Mouse (Mus musculus) midbrain, embryonic 13.5 days (tissue): ENCODE results near the gene Kcnk16. TPM values are rescaled to one million over a fixed set of nuclear protein-coding genes. Genes with fewer than 3 reads are reported as not detected.

Experiments
- ATAC-seq: fragments of 200-750 bp; cut with Nextera tagmentation; 2 replicates; pipeline ENCODE4 v1.8.0; 2017; ENCODE audit warnings: mild to moderate bottlenecking, moderate TSS enrichment, moderate library complexity
- H3K27ac ChIP-seq: fragments of 300-500 bp; sonication (generic); 2 replicates; pipeline ENCODE4 v1.5.1; 2015; ENCODE audit warnings: inconsistent platforms, mild to moderate bottlenecking, moderate library complexity
- H3K27me3 ChIP-seq: fragments of 300-500 bp; sonication (generic); 2 replicates; pipeline ENCODE4 v1.6.1; 2015; ENCODE audit warnings: mild to moderate bottlenecking, inconsistent platforms
- H3K36me3 ChIP-seq: fragments of 300-500 bp; sonication (generic); 2 replicates; pipeline ENCODE4 v1.6.1; 2015; ENCODE audit warnings: mild to moderate bottlenecking, inconsistent platforms
- H3K4me1 ChIP-seq: fragments of 300-500 bp; sonication (generic); replicated peaks from 2 replicates; pipeline ENCODE4 v1.6.1; 2015; ENCODE audit warnings: inconsistent platforms
- H3K4me2 ChIP-seq: fragments of 300-500 bp; sonication (generic); replicated peaks from 2 replicates; pipeline ENCODE4 v1.6.1; 2015; ENCODE audit warnings: moderate library complexity, mild to moderate bottlenecking, inconsistent platforms
- H3K4me3 ChIP-seq: fragments of 300-500 bp; sonication (generic); replicated peaks from 2 replicates; pipeline ENCODE4 v1.5.1; 2015; ENCODE audit warnings: mild to moderate bottlenecking, inconsistent platforms
- H3K9ac ChIP-seq: fragments of 300-500 bp; sonication (generic); replicated peaks from 2 replicates; pipeline ENCODE4 v1.6.1; 2015; ENCODE audit warnings: mild to moderate bottlenecking, inconsistent platforms
- H3K9me3 ChIP-seq: fragments of 300-500 bp; sonication (generic); 2 replicates; pipeline ENCODE4 v1.6.1; 2016; ENCODE audit warnings: mild to moderate bottlenecking, inconsistent platforms
- WGBS: fragments of 180-500 bp; shearing (Covaris S2); methylation state at CpG from one replicate; pipeline ENCODE4 v1.1.7; 2015; 5-methylcytosine and 5-hydroxymethylcytosine counted together
- polyA plus RNA-seq: library from polyadenylated mRNA; unstranded; fragments of >200 nt; fragmentation: Nextera tagmentation; extraction: Ambion mirVana; gene quantifications from 2 replicates; pipeline ENCODE4 v1.2.1, GENCODE M21; 2015

Kcnk16 gene
- polyA plus RNA-seq, 1 experiment from 2014 or later: 0.07 TPM

DNA sequence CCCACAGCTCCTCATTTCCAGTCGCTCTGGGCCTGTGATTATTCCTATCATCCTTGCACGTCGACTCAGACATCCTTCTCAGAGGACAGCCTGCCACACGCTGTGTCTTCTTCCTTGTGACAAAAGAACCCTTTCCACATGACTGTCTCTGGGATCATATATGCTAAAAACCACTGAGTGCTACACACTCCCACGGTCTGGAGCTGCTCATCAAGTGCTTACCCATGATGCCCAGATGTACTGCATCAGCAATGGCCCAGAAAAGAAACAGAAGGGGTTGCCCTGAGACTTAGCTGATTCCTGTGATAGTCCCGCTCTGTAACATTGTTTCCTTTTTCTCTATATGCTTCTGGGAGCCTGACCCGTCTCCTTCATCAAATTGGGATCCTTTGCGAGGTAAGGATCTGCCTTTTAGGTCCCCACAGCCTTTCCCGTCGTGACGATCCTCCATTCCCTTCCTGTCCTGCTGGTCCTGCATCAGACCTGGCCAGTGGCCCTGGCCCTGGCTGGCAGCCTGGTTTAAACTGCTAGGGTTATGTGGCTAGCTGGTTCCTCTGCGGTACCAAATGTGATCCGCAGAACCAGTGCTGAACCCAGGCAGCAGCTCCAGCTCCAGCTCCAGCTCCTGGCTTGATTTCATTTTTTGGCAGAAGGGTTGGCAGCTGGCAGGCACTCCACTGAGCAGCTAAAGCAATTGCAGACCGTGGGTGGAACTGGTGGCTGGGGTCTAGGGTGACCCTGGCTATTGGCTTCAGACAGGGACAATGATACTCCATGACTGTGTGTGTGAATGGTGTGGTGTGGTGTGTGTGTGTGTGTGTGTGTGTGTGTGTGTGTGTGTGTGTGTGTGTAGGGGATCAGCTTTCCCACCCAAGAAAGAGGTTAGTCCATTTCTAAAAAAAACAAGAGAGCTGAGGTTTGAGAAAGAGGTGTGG lies 18.5 kb downstream of the Kcnk16 start:
- WGBS: 52% methylated on average over 14 of the region's 14 CpGs
- Histone ChIP-seq H3K4me3 (no peak overlapping the region), H3K4me2 (no peak overlapping the region), H3K36me3 (no peaks in the 10 kb centered on the region), H3K4me1 (peaks cover 3% of the 10 kb centered on the region; the same call in 1 of the 2 replicates), H3K9me3 (no peaks in the 10 kb centered on the region), H3K27me3 (no peaks in the 10 kb centered on the region), H3K9ac (no peak overlapping the region), H3K27ac (no peak overlapping the region)
- 0 out of 2 replicates have a peak, but pooled peaks have one; percentile 27 for ATAC-seq

DNA sequence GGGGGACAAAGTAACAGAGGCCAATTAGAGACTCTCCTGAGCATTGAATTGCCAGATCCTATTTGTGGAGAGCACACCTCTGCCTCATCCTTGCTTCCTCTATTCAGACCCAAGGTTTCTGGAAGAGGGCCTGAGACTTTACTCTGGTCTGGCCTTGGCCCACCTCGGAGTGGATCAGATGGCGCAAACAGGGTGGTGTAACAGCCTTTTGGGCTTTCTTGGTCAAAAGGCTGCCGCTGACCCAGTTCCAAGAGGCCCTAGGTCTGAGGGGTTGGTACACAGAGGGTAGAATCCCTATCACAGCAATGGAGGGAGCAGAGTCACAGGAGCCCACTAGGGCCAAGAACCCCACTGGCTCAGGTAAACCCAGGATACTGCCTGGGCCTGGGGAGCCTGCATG lies 21.0 kb downstream of the Kcnk16 start:
- Histone ChIP-seq H3K4me3 (no peak overlapping the region), H3K9me3 (no peaks in the 10 kb centered on the region), H3K4me2 (no peak overlapping the region), H3K4me1 (peaks cover 3% of the 10 kb centered on the region; the same call in 1 of the 2 replicates), H3K27me3 (no peaks in the 10 kb centered on the region), H3K27ac (no peak overlapping the region), H3K9ac (no peak overlapping the region), H3K36me3 (no peaks in the 10 kb centered on the region)
- ATAC-seq: no peak
- WGBS: 95% methylated on average over 3 of the region's 3 CpGs

DNA sequence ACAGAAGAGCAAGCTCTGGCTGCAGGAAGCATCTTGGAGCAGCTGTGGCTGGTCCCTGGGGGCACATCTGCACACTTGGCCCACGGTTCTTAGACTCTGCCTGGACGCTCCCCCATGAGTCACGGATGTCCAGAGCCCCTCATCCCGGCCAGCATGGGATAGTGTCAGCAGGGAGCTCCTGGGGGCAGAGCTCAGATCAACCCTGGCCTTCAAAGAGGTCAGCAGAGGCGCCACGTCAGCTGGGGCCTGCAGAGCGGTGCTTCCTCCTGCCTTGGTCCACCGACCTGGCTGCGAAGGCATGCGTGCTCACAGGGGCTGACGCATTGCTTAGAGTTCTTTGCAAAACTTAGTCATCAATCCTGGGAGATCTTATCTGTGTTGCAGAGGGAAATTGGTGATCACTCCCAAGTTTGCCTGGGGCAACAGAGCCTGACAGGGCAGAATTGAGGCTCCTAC lies 22.2 kb downstream of the Kcnk16 start:
- Histone ChIP-seq H3K9me3 (no peaks in the 10 kb centered on the region), H3K4me2 (no peak overlapping the region)
- ATAC-seq: no peak

DNA sequence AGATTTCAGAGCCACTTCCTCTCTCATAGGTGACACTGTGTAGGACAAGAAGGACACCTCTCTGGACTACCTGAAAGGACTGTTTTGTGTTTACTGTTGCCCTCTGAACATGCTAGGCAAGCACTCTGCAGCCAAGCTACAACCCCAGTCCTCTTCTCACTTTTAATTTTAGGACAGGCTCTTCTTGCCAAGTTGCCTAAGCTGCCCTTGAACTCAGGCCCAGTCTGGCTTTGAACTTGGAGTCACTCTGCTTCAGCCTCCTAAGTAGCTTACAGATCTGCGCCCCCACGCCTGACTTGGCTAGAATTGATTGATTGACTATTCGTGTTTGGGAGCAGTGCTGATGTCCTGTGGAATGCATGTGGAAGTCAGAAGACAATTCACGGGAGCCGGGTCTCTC lies 23.1 kb downstream of the Kcnk16 start:
- WGBS: 90% methylated on average over 5 of the region's 5 CpGs
- no peak overlapping the region for H3K4me2 ChIP-seq
- peaks cover 3% of the 10 kb centered on the region; the same call in 1 of the 2 replicates for H3K4me1 ChIP-seq
- H3K27me3 ChIP-seq: no peaks in the 10 kb centered on the region
- H3K36me3 ChIP-seq: no peaks in the 10 kb centered on the region
- H3K9me3 ChIP-seq: no peaks in the 10 kb centered on the region
- no peak overlapping the region for H3K9ac ChIP-seq
- H3K27ac ChIP-seq: no peak overlapping the region
- H3K4me3 ChIP-seq: no peak overlapping the region
- ATAC-seq: no peak

More for the DNA sequence above, 22.2 kb downstream of the Kcnk16 start:
- Histone ChIP-seq H3K36me3 (no peaks in the 10 kb centered on the region), H3K27ac (no peak overlapping the region), H3K4me1 (peaks cover 3% of the 10 kb centered on the region; the same call in 1 of the 2 replicates), H3K27me3 (no peaks in the 10 kb centered on the region), H3K9ac (no peak overlapping the region), H3K4me3 (no peak overlapping the region)
- 72% methylated on average over 11 of the region's 11 CpGs for WGBS

DNA sequence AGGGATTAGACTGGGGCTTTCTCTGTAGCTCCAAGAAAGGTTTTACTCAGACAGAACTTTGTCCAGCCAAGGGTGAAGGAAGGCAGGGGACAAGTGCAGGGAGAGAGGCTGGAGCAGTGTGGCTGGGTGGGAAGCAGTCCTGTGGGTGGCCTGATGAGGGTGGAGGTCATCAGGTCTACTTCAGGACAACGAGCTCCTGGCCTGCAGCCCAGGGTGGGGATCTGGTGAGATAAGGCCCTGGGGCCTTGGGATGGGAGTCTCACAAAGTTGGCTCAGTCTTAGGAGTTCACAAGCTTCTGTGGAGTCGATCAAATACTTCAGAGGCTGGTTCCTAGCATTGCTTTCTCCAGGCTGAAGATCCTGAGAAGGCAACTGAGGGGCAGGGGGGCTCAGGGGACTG lies 23.7 kb downstream of the Kcnk16 start:
- WGBS: 62% methylated on average over 2 of the region's 2 CpGs

DNA sequence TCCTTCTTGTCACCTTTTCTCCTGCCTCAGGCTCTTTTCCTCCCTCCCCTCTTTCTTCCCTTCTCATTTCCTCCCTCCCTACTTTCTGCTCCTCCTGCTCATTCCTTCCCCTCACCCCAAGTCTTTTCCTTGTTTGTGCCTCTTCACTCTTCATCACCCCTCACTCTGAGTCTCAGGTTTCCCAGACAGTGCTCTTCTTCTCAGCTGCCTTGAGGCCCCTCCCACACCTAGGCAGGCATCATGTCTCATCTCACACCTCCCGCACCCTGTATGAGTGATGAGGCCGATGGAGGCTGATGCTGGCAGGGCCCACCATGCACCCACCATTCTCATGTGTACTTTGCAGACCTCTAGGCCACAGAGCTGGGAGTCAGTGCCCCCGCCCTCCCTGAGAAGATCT lies 25.8 kb downstream of the Kcnk16 start:
- Histone ChIP-seq H3K4me3 (no peak overlapping the region), H3K9me3 (no peaks in the 10 kb centered on the region), H3K4me2 (no peak overlapping the region), H3K36me3 (no peaks in the 10 kb centered on the region), H3K27ac (no peak overlapping the region), H3K4me1 (no peaks in the 10 kb centered on the region), H3K9ac (no peak overlapping the region), H3K27me3 (no peaks in the 10 kb centered on the region)
- no peak for ATAC-seq
- WGBS: 81% methylated on average over 3 of the region's 3 CpGs

More for the DNA sequence above, 23.7 kb downstream of the Kcnk16 start:
- no peaks in the 10 kb centered on the region for H3K9me3 ChIP-seq
- no peak for ATAC-seq
- no peak overlapping the region for H3K4me2 ChIP-seq
- no peak overlapping the region for H3K27ac ChIP-seq
- H3K4me3 ChIP-seq: no peak overlapping the region
- H3K27me3 ChIP-seq: no peaks in the 10 kb centered on the region
- H3K36me3 ChIP-seq: no peaks in the 10 kb centered on the region
- H3K9ac ChIP-seq: no peak overlapping the region
- no peaks in the 10 kb centered on the region; the same call in 1 of the 2 replicates for H3K4me1 ChIP-seq

DNA sequence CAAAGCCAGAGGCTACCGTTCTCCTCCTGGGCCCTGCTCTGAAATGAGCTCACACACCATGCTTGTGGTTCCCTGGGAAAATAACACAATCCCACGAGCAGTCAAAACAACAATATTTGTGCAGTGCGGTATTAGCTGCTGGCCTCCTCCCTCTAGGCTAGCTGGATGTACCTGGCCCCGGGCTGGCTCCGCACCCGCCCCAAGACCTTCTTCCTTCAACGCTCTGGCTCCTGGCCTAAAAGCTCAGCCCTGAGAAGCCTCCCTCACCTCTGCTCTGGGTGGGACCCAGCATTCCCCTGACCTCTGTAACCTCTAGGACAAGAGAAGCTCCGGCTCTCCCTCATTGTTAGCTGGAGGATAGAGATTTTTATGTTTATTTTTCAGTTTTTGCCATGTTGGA lies 26.5 kb downstream of the Kcnk16 start:
- Histone ChIP-seq H3K9ac (no peak overlapping the region), H3K27me3 (no peaks in the 10 kb centered on the region), H3K9me3 (no peaks in the 10 kb centered on the region), H3K4me3 (no peak overlapping the region), H3K4me1 (no peaks in the 10 kb centered on the region), H3K4me2 (no peak overlapping the region), H3K27ac (no peak overlapping the region), H3K36me3 (no peaks in the 10 kb centered on the region)
- no peak for ATAC-seq
- WGBS: 84% methylated on average over 8 of the region's 8 CpGs

DNA sequence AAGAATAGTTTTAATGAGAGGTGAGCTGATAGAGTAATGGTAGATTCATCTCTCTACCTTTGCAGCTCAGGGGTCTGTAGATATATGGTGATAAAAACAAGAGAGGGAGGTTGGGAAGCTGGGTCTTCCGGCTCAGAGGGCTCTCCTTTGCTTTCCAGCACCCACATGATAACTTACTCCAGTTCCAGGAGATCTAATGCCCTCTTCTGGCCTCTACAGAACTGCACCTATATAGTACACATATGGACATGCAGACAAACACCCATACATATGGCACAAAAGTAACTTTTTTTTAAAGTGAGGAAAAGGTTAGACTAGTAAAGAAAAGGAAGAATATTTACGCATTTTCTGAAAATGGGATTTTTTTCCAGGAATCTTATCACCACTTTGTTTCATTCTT lies 34.6 kb downstream of the Kcnk16 start:
- Histone ChIP-seq H3K27ac (no peak overlapping the region), H3K9me3 (peaks cover 6% of the 10 kb centered on the region; the same call in 1 of the 2 replicates), H3K27me3 (no peaks in the 10 kb centered on the region), H3K4me1 (no peaks in the 10 kb centered on the region), H3K4me2 (no peak overlapping the region), H3K4me3 (no peak overlapping the region), H3K36me3 (no peaks in the 10 kb centered on the region), H3K9ac (no peak overlapping the region)
- no peak for ATAC-seq
- WGBS: 86% methylated on average over 2 of the region's 2 CpGs

DNA sequence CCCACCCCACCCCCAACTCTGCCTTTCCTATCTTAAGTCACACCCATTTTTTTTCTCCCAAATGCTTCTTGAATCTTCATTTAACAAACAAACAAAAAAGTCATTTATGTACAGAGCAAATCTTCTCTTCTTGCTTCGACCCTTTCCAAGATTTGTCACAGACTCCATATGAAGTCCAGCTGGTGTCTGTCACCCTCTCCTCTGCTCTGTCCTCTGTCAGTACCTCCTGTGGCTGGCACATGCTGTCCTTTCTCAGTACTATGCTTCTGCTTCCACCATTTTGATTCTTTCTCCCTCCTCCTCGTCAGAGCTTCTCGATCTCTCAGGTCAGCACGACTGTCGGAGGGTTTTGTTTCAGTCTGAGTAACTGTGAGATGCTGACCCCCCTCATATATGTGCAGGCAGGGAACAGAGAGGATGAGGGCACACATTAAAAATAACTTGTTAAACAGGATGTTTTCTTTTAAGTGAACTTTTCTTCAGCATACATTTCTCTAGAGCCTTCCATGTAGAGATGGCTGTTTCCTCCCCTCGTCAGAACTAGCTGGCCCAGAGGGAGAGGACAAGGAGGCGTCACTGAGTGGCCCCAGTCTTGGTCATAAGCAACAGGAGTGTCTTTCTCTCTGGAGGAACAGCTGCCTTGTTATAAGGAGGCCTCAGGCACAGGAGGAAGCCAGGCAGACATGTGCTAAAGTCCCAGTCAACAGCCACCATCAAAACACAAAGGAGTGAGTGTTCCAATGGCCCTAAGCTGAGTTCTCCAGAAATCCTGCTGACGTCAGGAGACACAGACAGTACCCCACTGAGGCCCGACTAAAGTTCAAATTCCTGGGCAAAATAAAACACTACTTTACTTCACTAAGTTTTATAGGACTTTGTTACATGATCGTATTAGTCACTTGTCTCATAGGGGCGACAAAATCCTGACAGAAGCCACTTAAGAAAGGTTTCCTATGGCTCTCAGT lies 35.7 kb downstream of the Kcnk16 start:
- no peaks in the 10 kb centered on the region for H3K4me1 ChIP-seq
- no peaks in the 10 kb centered on the region for H3K27me3 ChIP-seq
- H3K9me3 ChIP-seq: peaks cover 6% of the 10 kb centered on the region; the same call in 1 of the 2 replicates
- no peaks in the 10 kb centered on the region for H3K36me3 ChIP-seq
- no peak for ATAC-seq
- H3K4me2 ChIP-seq: no peak overlapping the region
- no peak overlapping the region for H3K4me3 ChIP-seq
- H3K27ac ChIP-seq: no peak overlapping the region
- 83% methylated on average over 11 of the region's 11 CpGs for WGBS
- H3K9ac ChIP-seq: no peak overlapping the region

DNA sequence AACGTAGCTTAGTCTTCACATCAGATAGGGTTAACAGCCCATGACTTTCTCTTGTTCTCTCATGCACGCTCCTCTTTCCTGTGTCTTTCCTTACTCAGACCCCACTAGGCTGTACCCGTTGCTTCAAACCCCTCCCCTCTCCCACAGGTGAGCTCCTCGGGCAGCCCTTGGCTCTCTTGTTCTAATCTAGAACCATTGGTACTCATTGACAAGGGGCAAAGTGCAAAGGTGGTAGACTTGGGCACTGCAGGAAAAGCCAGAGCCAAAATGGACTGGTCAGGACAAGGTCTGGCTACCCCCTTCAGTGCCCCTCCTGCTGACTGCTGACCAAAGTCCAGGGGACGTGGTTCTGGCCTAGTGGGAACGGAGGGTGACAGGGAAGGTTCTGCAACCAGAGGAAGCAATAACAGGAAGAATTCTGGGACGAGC lies 38.9 kb downstream of the Kcnk16 start:
- Histone ChIP-seq H3K27ac (no peak overlapping the region), H3K4me3 (no peak overlapping the region), H3K36me3 (no peaks in the 10 kb centered on the region), H3K4me2 (no peak overlapping the region), H3K4me1 (peaks cover 17% of the 10 kb centered on the region), H3K27me3 (no peaks in the 10 kb centered on the region), H3K9ac (no peak overlapping the region), H3K9me3 (peaks cover 6% of the 10 kb centered on the region; the same call in 1 of the 2 replicates)
- ATAC-seq: no peak
- 86% methylated on average over 7 of the region's 7 CpGs for WGBS

DNA sequence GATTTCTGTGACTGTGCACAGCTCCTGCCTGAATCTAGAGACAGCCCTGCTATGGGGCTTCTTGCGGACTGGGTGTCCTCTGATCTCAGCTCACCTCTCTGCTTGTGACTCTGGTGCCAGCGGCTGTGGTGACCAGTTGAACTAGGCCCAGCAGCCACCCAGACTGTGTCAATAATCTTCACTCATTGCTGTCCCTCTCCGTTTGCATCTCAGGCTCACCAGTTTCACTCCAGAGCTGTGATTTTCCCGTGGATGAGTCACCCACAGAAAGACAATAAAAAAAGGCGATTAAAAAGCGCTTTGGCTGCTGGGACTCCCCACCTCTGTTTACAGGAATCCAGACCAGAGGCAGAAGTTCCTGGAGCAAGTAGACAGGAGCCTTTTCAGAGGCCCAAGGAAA lies 39.6 kb downstream of the Kcnk16 start:
- ATAC-seq: no peak
- Histone ChIP-seq H3K4me3 (no peak overlapping the region), H3K4me2 (no peak overlapping the region), H3K4me1 (peaks cover 23% of the 10 kb centered on the region), H3K36me3 (no peaks in the 10 kb centered on the region), H3K27ac (no peak overlapping the region), H3K9ac (no peak overlapping the region), H3K9me3 (peaks cover 6% of the 10 kb centered on the region; the same call in 1 of the 2 replicates), H3K27me3 (peaks cover 2% of the 10 kb centered on the region; the same call in 1 of the 2 replicates)
- WGBS: 79% methylated on average over 6 of the region's 6 CpGs
